Comparison of ENCODE assay signal across 8 mouse cellular contexts in genomic region chr19:47463636-47464303, GRCm38 (mm10). TPM values are rescaled to one million over a fixed set of nuclear protein-coding genes. Genes with fewer than 3 reads are reported as not detected.
DNase-seq lines count a peak whose midpoint lies in the region; ATAC-seq and TF ChIP-seq lines count a peak whose summit lies in the region.

No protein-coding gene starts in this region.

- H3K9ac ChIP-seq in embryonic facial prominence, embryonic 11.5 days (replicated peaks; ENCODE audit: low read length): peak overlapping the region; percentile 87
- peak overlapping the region; percentile 99 for H3K9ac ChIP-seq in heart, adult 2 months (ENCODE audit: low read depth, low read length)
- H3K9ac ChIP-seq in midbrain, embryonic 16.5 days (ENCODE audit: low read depth, low read length): peak overlapping the region; percentile 88
- H3K9ac ChIP-seq in stomach, embryonic 14.5 days (replicated peaks; ENCODE audit: low read depth, low read length): peak overlapping the region; percentile 80

- H3K9me3 ChIP-seq in embryonic facial prominence, embryonic 11.5 days (replicated peaks; ENCODE audit: control insufficient read depth, low read length): no peaks in the 10 kb centered on the region
- no peaks in the 10 kb centered on the region for H3K9me3 ChIP-seq in midbrain, embryonic 16.5 days (replicated peaks; ENCODE audit: control insufficient read depth, low read length, poor library complexity, severe bottlenecking)
- 0 out of 2 replicates have a peak, but pooled peaks cover 3% of the 10 kb centered on the region for H3K9me3 ChIP-seq in stomach, embryonic 14.5 days (ENCODE audit: control insufficient read depth, low read depth, low read length)

- TF ChIP-seq CTCF in heart, adult 2 months (IDR thresholded peaks at IDR 0.05): peak; percentile 88

- H3K27me3 ChIP-seq in embryonic facial prominence, embryonic 11.5 days (ENCODE audit: control insufficient read depth, insufficient read depth, low read length): no peaks in the 10 kb centered on the region
- H3K27me3 ChIP-seq in heart, adult 2 months (ENCODE audit: control insufficient read depth, insufficient read depth, low read length): no peaks in the 10 kb centered on the region
- H3K27me3 ChIP-seq in midbrain, embryonic 16.5 days (ENCODE audit: control insufficient read depth, insufficient read depth, low read depth, low read length): 0 out of 2 replicates have a peak, but pooled peaks cover 3% of the 10 kb centered on the region
- no peaks in the 10 kb centered on the region for H3K27me3 ChIP-seq in stomach, embryonic 14.5 days (ENCODE audit: control insufficient read depth, insufficient read depth, low read length)

- peak; percentile 66 for ATAC-seq in embryonic facial prominence, embryonic 11.5 days (replicated peaks; ENCODE audit: insufficient number of reproducible peaks, low FRiP score, low TSS enrichment, low read depth)
- peak; percentile 33; the same call in 1 of the 2 replicates for ATAC-seq in midbrain, embryonic 16.5 days
- ATAC-seq in stomach, embryonic 14.5 days (ENCODE audit: insufficient number of reproducible peaks, insufficient read depth, low FRiP score, low read depth): peak; percentile 50

- H3K4me2 ChIP-seq in embryonic facial prominence, embryonic 11.5 days (ENCODE audit: low read depth, low read length): peak overlapping the region; percentile 60
- peak overlapping the region; percentile 75 for H3K4me2 ChIP-seq in midbrain, embryonic 16.5 days (ENCODE audit: low read length)
- peak overlapping the region; percentile 87 for H3K4me2 ChIP-seq in stomach, embryonic 14.5 days (replicated peaks; ENCODE audit: low read depth, low read length)

- DNase-seq in 3134 (ENCODE audit: extremely low read depth, insufficient read length, low spot score) (peak; percentile 84), liver (peak; percentile 90)
- peak; percentile 69 to 81 for DNase-seq in adrenal gland, adult 18-20 months (ENCODE audit: low spot score in 2 of 2)
- peak; percentile 81 for DNase-seq in embryonic facial prominence, embryonic 11.5 days (ENCODE audit: low spot score)
- peak; percentile 92 to 93 for DNase-seq in heart, adult 2 months
- DNase-seq in kidney, adult 18-20 months: peak; percentile 77

- intact Hi-C loops in heart, adult 2 months (cut with DNase I): loop anchor here (1.0 to 5.0 kb wide), 4 partner anchors 36 to 107 kb away; no protein-coding TSS in a partner anchor

- H3K36me3 ChIP-seq in embryonic facial prominence, embryonic 11.5 days (replicated peaks; ENCODE audit: control insufficient read depth, insufficient read depth, low read depth, low read length): no peaks in the 10 kb centered on the region
- H3K36me3 ChIP-seq in heart, adult 2 months (ENCODE audit: control insufficient read depth, insufficient read depth, low read length): peaks cover 3% of the 10 kb centered on the region; the same call in 1 of the 2 replicates
- H3K36me3 ChIP-seq in midbrain, embryonic 16.5 days (ENCODE audit: control insufficient read depth, insufficient read depth, low read length): no peaks in the 10 kb centered on the region
- H3K36me3 ChIP-seq in stomach, embryonic 14.5 days (ENCODE audit: control insufficient read depth, insufficient read depth, low read length): no peaks in the 10 kb centered on the region

- TF ChIP-seq POLR2A in heart, adult 2 months (IDR thresholded peaks at IDR 0.05; ENCODE audit: insufficient read depth, low read depth, low read length): no peak

- 0% methylated on average over 46 of the region's 46 CpGs for WGBS in embryonic facial prominence, embryonic 11.5 days
- WGBS in heart, adult 2 months: under 1% methylated on average over 46 of the region's 46 CpGs
- under 1% methylated on average over 46 of the region's 46 CpGs for WGBS in midbrain, embryonic 16.5 days
- under 1% methylated on average over 46 of the region's 46 CpGs for WGBS in stomach, embryonic 14.5 days

- peak overlapping the region; percentile 70 for H3K27ac ChIP-seq in embryonic facial prominence, embryonic 11.5 days (replicated peaks; ENCODE audit: low read depth, low read length)
- H3K27ac ChIP-seq in heart, adult 2 months: peak overlapping the region; percentile 96
- H3K27ac ChIP-seq in midbrain, embryonic 16.5 days (ENCODE audit: low read length): peak overlapping the region; percentile 73
- H3K27ac ChIP-seq in stomach, embryonic 14.5 days (ENCODE audit: low read length): peak overlapping the region; percentile 85

- H3K79me2 ChIP-seq in heart, adult 2 months (replicated peaks; ENCODE audit: control insufficient read depth, insufficient read depth, low read length): no peaks in the 10 kb centered on the region; the same call in none of the 2 replicates

- peaks cover 8% of the 10 kb centered on the region for H3K4me1 ChIP-seq in embryonic facial prominence, embryonic 11.5 days (ENCODE audit: control insufficient read depth, insufficient read depth, low read length)
- H3K4me1 ChIP-seq in heart, adult 2 months (ENCODE audit: control insufficient read depth, insufficient read depth, low read length): peaks cover 25% of the 10 kb centered on the region
- H3K4me1 ChIP-seq in midbrain, embryonic 16.5 days (ENCODE audit: control insufficient read depth, insufficient read depth, low read length): peaks cover 12% of the 10 kb centered on the region; the same call in 1 of the 2 replicates
- H3K4me1 ChIP-seq in stomach, embryonic 14.5 days (ENCODE audit: control insufficient read depth, insufficient read depth, low read length): peaks cover 32% of the 10 kb centered on the region

- no peak for TF ChIP-seq EP300 in heart, adult 2 months (IDR thresholded peaks at IDR 0.05; ENCODE audit: insufficient read depth, low read depth, low read length)

- peak overlapping the region; percentile 79 for H3K4me3 ChIP-seq in embryonic facial prominence, embryonic 11.5 days (ENCODE audit: low read depth, low read length)
- H3K4me3 ChIP-seq in heart, adult 2 months: peak overlapping the region; percentile 99
- H3K4me3 ChIP-seq in midbrain, embryonic 16.5 days (ENCODE audit: low read depth, low read length): peak overlapping the region; percentile 80
- peak overlapping the region; percentile 82 for H3K4me3 ChIP-seq in stomach, embryonic 14.5 days (ENCODE audit: low read depth, low read length)

RNA-seq across cellular contexts. Expression of gene Sh3pxd2a, which starts 0.4 kb away (rescaled TPM):
- 100 to 1,000 TPM in 1 of 2 experiments, 10 to 100 TPM in 1; 55.1 to 103 TPM for total RNA-seq in adrenal gland, adult 18-20 months (2021)
- polyA plus RNA-seq in embryonic facial prominence, embryonic 11.5 days (2014; fragmentation: Nextera tagmentation; extraction: Ambion mirVana): 7.4 and 9.1 TPM in 2 replicates
- total RNA-seq in heart, adult 2 months (2021): 10 to 100 TPM; 52.3 to 53.2 TPM
- 36.1 and 40.3 TPM in 2 replicates for polyA plus RNA-seq in heart, adult 2 months (2012; rRNA removed)
- polyA plus RNA-seq in midbrain, embryonic 16.5 days (2015; fragmentation: Nextera tagmentation; extraction: Ambion mirVana): 1.5 and 1.8 TPM in 2 replicates
- 13.6 and 13.7 TPM in 2 replicates for polyA plus RNA-seq in stomach, embryonic 14.5 days (2014; fragmentation: Nextera tagmentation; extraction: Ambion mirVana)

Comparison
In these comparisons a context has a peak if more than half of its experiments do, and no peak if none do; other contexts are left out.
1. Peak in every context shown above with its lines: DNase-seq, ATAC-seq, H3K4me3 ChIP-seq and H3K27ac ChIP-seq.